Mouse (Mus musculus) spleen, embryonic (tissue): ENCODE results near the gene Spaca7.
"Not testable (repeated sequence)": the region's sequence is repeated elsewhere in the genome, so short reads cannot be mapped to it uniquely, and the experiment has no call there.

Source experiments
- CTCF ChIA-PET: fragments of 350-600 bp; sonication (Branson Sonifier 250); formaldehyde crosslinking; loops from one replicate; lab custom pipeline; 2022; lab: Charles Lee

Spaca7 gene

DNA sequence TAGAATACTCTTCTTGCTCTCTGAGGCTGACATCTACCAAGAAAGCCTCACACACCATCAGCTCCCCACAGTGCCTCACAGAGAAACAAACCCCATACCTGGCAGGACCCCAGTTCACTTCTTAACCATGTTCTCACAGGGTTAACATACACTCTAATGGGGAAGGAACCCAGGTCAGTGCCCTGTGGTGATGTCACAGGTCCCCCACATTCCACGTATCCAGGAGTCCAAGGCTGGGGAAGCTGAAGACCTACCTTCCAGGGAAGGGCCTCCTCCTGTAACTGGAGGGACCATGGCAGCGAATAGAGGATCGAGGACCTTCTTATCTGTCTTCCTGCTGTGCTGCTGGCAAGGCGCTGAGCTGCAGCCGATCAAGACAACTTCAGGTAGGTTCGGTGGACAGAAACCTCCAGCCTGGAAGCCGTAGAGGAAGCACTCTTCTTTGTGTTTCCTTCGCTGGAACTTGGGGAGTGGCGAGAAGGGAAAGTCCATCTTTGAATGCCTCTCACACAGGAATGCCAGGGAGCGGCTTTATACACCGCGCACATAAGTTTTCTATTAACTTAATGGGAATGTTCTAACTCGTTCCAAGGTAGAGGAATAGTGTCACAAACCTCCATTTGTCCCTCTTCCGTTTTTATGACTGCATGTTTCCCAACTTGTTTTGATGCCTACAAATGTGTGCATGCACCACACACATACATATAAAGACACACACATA is at the start of gene Spaca7:
Gene Spaca7 (plus strand): TSS at position 216 of the 721 bp plus-strand sequence.
- CTCF ChIA-PET = no interaction called here

GRCm38 (mm10) chr8:12524279-12524678 is 48.5 kb upstream of the Spaca7 start:
- CTCF ChIA-PET = interaction anchor here (0.6 kb wide), 1 partner anchor 640 kb away, joined by 3 read pairs; no protein-coding TSS in a partner anchor

DNA sequence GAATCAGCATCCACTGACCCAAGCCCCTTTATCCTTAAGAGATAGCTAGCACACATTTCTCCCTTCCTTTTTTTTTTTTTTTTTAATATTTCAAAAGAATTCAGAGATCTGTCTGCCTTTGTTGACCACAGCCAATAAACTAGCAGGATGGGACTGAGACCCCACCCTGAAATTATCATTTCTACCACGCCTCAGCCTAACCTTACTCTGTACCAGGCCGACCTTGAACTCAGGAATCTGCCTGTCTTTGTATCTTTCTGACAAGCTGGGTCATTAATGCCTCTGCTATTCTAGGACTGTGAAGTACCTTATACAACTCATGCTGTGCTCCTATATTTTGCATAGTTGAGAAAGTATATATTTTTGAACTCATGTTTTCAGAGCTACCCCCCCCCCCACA is 44.2 kb upstream of the Spaca7 start:
- CTCF ChIA-PET = no interaction called here

DNA sequence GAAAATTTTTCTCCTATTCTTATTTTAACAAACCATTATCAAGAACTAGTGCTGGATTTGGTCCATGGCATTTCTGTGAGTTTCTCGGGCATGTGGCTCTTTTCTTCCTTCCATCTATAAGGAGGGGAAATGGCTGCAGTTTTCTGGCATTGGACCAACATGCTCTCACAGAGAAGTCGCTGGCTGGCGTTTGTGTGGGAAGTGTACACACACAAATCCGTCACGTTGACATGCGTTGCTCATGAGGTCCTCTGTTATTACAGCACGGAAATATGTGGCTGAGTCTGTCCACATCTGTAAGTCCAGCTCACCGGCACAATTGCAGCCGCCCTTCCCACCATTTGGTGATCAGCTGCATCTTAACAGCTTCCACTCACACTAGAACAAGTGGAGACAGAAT is 37.2 kb upstream of the Spaca7 start:
- CTCF ChIA-PET = no interaction called here

DNA sequence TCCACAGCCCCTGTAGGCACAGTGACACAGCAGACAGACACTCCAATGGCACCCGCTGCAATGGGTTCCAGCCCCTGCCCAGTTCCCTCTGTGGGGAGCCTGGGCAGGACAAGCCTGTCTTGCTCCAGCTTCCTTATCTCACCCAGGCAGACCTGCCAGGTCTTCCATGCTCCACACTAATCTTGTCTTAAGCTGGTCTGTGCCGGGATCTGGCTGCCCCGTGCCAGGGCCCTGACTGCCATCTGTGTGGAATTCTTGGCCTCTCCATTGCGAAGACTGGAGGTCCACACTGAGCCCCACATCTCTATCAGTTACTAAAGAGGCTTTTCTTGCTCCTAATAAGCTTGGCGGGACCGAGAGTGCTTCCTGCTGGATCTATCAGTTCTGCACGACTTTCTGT is 36.5 kb upstream of the Spaca7 start:
- CTCF ChIA-PET = no interaction called here

GRCm38 (mm10) chr8:12545236-12545635 is 27.6 kb upstream of the Spaca7 start:
- CTCF ChIA-PET = no interaction called here

GRCm38 (mm10) chr8:12545671-12546070 is 27.2 kb upstream of the Spaca7 start:
- CTCF ChIA-PET = no interaction called here

GRCm38 (mm10) chr8:12547466-12548220 is 25.2 kb upstream of the Spaca7 start:
- CTCF ChIA-PET = no interaction called here

DNA sequence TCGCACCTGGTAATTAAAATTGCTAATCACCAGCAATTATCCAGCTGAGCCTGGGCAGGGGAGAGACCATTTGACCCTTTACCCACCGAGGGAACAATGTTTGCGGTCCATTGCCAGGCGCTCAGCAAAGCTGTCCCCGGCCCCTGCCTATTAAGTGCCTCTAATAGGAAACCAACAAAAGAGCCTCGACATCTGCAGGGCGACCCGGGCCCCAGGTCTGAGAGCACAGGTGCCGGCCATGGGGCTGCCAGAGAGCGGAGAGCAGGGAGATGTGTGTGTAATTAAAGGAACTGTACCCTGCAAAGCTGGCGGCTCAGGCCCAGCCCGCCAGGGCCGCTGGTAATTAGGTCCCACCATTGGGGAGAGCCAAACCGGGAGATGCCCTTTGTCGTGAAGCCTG is 24.6 kb upstream of the Spaca7 start:
- CTCF ChIA-PET = no interaction called here

- CTCF ChIA-PET = no interaction called here
Observed at GRCm38 (mm10) chr8:12548680-12549079, 24.1 kb upstream of the Spaca7 start.

- CTCF ChIA-PET = no interaction called here
Observed at GRCm38 (mm10) chr8:12555515-12556145, 17.2 kb upstream of the Spaca7 start.

DNA sequence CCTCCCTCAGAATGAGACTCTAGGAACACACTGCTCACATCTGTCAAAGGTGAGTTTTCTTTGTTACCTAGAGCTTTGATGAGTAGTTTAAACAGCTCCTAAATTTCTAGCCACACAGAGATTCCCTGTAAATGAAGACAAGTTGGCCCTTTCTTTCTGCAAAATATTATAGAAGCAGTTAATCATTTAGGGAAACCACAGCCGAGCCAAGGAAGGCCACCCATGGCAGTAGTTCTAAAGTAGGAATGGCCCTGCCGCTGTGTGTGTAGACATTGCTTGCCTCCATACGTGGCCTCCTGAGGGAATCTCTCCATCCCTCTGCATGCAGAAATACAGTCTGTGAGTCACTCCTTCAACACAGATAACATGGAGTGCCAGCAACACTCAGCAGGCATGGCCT is 14.0 kb upstream of the Spaca7 start:
- CTCF ChIA-PET = no interaction called here

- CTCF ChIA-PET = no interaction called here
Observed at GRCm38 (mm10) chr8:12561403-12561960, 11.3 kb upstream of the Spaca7 start.

- CTCF ChIA-PET = no interaction called here
Observed at GRCm38 (mm10) chr8:12564307-12564706, 8.5 kb upstream of the Spaca7 start.

- CTCF ChIA-PET = no interaction called here
Observed at GRCm38 (mm10) chr8:12565488-12565887, 7.3 kb upstream of the Spaca7 start.

GRCm38 (mm10) chr8:12566509-12566908 is 6.3 kb upstream of the Spaca7 start:
- CTCF ChIA-PET = no interaction called here

- CTCF ChIA-PET = no interaction called here
Observed at GRCm38 (mm10) chr8:12576003-12576402, 3.2 kb downstream of the Spaca7 start.

GRCm38 (mm10) chr8:12576739-12577138 is 3.9 kb downstream of the Spaca7 start:
- CTCF ChIA-PET = no interaction called here

DNA sequence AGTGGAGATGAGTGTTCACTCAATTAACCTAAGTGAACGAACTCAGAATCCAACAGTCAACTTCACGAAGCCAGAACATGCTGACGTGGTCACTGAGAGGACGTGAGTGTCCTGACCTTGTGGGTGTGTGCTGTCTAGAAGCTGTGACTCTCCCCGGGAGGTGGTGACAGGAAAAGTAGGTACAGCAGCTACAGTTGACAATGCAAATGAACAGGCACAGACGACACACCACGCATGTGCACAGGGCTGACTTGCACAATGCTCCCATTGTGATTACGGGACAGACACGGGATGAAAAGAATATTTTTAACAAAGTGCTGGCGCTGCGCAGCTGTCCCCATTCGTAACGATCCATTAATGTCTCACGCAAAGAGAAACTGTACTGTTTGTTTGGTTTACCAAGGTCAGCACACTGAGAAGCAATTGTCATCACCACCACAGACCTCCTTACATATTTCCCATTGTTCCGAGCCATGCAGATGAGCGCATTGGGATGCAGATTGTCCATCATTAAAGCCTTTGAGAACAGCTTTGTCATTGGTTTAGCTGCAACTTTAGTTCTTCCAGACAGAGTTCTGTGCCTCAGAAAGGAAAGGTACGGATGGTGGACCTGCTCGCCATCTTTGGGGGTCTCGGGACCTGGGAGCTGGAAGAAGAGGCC is 6.6 kb downstream of the Spaca7 start:
- CTCF ChIA-PET = not testable (repeated sequence)

DNA sequence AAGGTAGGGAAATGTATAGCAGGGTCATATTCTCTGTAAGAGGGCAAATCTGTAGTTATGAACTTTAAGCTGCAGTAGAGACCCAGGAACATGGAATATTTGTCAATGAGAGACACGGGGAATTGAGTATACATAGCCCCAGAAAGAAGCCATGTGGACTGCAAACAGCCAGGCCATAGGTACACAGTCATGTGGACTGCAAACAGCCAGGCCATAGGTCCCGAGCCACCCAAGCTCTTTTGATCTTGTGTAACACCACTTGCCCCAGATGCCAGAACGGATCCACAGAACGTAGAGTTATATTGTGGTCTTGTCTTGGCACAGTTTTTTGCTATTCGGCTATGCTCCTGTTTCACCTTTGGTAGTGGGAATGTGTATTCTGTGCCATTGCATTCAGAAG is 11.0 kb downstream of the Spaca7 start:
- CTCF ChIA-PET = no interaction called here

DNA sequence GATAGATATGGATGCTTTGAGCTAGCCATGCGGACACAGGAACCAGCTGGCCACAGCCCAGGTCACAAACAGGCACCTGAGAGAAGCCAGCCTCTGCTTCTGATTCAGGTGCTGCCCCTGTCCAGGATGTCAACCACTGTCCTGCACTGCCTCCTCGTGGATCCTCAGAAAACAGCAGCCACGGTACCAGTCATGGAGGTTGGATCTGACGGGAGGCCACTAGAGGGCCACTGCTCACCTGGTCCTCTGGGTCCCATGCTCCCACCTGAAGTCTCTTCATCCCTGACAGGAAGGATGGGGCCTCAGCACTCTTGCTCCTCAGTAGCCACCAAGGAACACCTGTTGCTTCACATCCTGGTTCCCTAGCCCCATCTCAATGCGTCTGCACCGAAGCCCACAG is 34.4 kb downstream of the Spaca7 start:
- CTCF ChIA-PET = no interaction called here

GRCm38 (mm10) chr8:12608810-12609209 is 36.0 kb downstream of the Spaca7 start:
- CTCF ChIA-PET = interaction anchor here (0.5 kb wide), 1 partner anchor 453 kb away, joined by 3 read pairs; no protein-coding TSS in a partner anchor
